Mouse (Mus musculus) C2C12 (cell line): Measurements from ENCODE around the gene Fmnl3.

Experiments used
- CEBPB ChIP-seq: IDR thresholded peaks from one replicate; pipeline ENCODE4 v1.6.1; 2011; ENCODE audit warnings: low read depth, mild to moderate bottlenecking, control low read depth, moderate library complexity
- CTCF ChIP-seq: IDR thresholded peaks from one replicate; pipeline ENCODE4 v1.5.1; 2011; ENCODE audit not compliant: control insufficient read depth, insufficient read depth, insufficient read length
- MAX ChIP-seq: IDR thresholded peaks from one replicate; pipeline ENCODE4 v1.6.1; 2011; ENCODE audit warnings: mild to moderate bottlenecking, control low read depth
- MYOD1 ChIP-seq: IDR thresholded peaks from one replicate; pipeline ENCODE4 v1.6.1; 2011; ENCODE audit warnings: low read depth; ENCODE audit not compliant: control insufficient read depth, insufficient read length
- MYOG ChIP-seq: IDR thresholded peaks from one replicate; pipeline ENCODE4 v1.6.1; 2011; ENCODE audit not compliant: control insufficient read depth, insufficient read length; ENCODE audit errors: extremely low read depth

GRCm38 (mm10) chr15:99343414-99344147 is 26.7 kb downstream of the Fmnl3 start:
- no peak for TF ChIP-seq CTCF
- no peak for TF ChIP-seq CEBPB
- peak; percentile 41 for TF ChIP-seq MAX
- no peak for TF ChIP-seq MYOG
- no peak for TF ChIP-seq MYOD1
